Mouse (Mus musculus) kidney, adult 10 weeks (tissue): ENCODE measurements around the gene Fap. TPM values are rescaled to one million over a fixed set of nuclear protein-coding genes. Genes with fewer than 3 reads are reported as not detected.

Experiments used
- polyA plus RNA-seq: library from polyadenylated mRNA; stranded (reverse); fragments of 350-450 nt; fragmentation: Illumina TruSeq; extraction: RNeasy Lipid Tissue Mini Kit (QIAGEN cat#74804); gene quantifications from one replicate; pipeline ENCODE4 v1.2.3, GENCODE M21; 2014; ENCODE audit warnings: low read depth, low replicate concordance

Gene Fap
- polyA plus RNA-seq, result 1.4 TPM

DNA sequence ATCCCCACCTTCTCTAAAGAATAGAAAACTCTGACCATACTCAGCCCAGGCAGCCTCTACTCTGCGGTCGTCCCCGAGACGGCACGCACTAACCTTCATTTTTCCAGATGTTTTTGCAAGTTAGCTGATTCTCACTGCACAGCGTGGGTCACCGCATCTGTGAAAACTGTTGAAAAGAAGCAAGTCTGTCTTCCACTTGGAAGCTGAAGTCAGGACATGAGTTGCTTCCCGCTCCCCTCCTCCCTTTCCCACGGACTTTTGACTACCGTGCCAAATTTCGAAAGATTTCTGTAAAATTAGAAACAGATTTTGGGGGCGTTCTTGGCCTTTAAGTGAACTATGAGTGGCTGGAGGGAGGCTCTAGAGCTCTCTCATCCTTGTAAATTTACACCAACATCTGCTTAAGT lies at the start of gene Fap:
Gene Fap (minus strand): TSS at position 323 of the 407 bp plus-strand sequence.

DNA sequence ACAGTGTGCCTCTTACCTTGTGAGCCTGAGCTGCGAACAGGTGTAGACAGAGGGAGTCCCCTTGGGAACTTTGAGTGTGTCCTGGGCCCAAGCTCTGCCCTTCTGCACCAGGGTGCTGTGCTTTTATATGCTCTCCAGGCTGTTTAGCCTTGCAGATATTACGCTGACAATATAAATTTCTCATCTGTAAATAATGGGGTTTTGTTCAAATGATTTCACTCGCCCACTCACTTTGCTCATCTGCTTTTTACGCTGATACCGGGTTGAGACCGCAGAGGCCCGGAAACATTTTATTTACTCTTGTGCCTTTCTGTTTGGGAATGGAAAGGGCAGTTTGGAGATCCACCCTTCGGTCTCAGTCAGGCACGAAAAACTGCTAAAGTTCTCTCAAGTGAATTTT lies 90.3 kb downstream of the Fap start, which contains the start of gene Gcg:
Gene Gcg (minus strand): TSS at position 101 of the 400 bp plus-strand sequence.

Other genes starting within 250 kb of the Fap start
- 170 TPM for gene Dpp4, start 161.8 kb downstream of the Fap start, polyA plus RNA-seq
- gene Gcg, start 90.4 kb downstream of the Fap start, polyA plus RNA-seq, result not detected
- 20.1 TPM for gene Ifih1, start 72.2 kb upstream of the Fap start, polyA plus RNA-seq
- gene Gca, start 90.2 kb upstream of the Fap start, polyA plus RNA-seq, result 48.9 TPM